Mouse (Mus musculus): Measurements from ENCODE around the gene Cckbr. TPM values are rescaled to one million over a fixed set of nuclear protein-coding genes. Genes with fewer than 3 reads are reported as not detected.

Gene Cckbr
- total RNA-seq (2023) = not detected

GRCm38 (mm10) chr7:105425424-105426043 is at the start of gene Cckbr:
TSS of gene Cckbr (plus strand) at chr7:105425731.

DNA sequence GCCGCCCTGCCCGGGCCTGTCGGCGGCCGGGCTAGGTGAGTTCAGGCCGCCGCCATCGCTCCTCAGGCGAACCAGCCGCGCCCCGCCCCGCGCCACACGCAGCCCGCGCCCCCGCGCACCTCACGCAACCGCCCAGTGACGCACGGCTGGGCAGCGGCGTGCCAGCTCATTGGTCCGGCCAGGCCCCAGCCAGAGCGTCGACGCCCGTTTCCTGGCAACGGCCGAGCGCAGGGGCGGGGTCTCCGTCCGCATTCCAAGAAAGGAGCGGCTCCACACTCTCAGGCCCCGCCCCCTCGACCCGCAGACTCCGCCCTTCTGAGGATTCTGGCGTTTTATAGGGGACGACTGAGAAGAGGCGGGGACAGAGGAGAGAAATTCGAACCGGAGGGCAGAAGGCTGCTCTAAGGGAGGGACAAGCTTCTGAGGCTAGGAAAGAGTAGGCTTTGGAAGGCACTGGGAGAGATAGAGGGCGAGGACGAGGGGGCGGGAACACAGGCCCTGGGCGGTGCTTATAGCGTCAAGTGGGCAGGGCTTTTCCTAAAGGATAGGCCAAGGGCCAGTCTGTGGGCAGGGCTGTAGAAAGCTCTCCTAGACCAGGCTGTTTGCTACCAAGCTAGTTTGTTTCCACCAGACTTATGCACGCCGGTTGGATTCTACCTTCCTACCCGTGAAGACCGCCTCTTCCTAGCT is 25.5 kb upstream of the Cckbr start, which contains the start of gene Fam160a2:
Gene Fam160a2 (minus strand): TSS at position 120 of the 690 bp plus-strand sequence.

DNA sequence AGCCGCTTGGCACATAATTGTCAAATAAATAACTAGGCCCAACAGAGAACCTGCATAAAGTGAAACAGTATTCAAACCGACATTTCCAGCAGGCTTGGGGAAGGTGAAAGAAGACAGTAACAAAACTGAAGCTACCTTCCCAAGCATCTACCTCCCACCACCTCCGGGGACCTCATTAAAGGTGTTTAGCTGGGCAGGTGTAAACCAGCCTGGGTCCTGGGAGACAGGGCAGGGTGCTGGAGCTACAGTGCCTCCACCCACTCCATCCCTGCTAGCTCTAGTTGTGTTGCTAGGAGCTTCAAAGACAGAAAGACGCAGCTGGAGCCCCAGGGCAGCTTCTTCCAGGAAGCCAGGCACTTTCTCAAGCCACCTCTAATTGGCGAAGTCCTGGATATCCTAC is 21.3 kb upstream of the Cckbr start, which contains the start of gene Cnga4:
Gene Cnga4 (plus strand): TSS at position 301 of the 400 bp plus-strand sequence.

DNA sequence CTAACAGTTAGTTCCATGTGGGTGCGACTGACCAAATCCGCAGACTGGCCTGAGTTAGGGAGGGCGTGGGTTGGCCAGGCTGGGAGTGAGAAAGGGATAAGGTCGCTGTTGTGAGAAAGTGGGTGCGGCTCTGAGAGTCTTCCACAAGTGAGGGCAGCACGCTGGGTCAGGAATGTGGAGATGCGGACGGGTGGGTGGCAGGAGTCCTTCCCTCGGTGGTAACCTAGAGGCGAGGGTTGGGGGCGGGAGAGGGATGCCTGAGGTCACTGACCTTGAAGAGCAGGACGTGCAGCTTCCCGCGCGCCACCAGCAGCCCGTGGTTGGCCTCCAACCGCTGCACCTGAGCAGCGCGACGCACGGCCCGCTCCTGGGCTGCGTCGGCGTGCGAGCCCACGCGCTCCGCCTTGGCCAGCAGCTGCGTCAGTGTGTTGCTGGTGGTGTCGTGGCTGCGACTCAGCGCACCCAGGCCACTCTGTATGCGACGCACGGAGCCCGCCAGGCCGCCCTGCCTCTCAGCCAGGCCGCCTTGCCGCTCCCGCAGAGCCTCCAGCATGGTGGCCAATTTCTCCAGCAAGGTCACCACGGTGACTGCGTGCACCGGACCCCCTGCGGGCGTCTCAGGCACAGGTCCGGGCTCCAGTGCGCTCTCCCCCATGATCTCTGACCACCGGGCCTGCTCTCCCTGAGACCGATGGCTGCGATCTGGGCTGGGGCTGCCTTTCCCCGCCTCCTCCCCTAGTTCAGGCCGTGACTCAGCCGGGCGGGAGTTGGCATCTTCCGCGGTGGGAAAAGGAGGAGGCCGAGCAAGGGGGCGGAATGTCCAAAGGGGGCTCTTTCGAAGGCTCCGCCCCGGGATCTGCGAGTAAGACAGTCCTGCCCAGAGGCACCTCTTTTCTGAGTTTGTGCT is 56.2 kb downstream of the Cckbr start, which contains the start of gene Cavin3:
Gene Cavin3 (minus strand): TSS at position 796 of the 907 bp plus-strand sequence.

Other genes with a start within 250 kb of the Cckbr start
- not detected for gene Olfr685, start 239.7 kb upstream of the Cckbr start, total RNA-seq (2023)
- gene Olfr686, start 218.2 kb upstream of the Cckbr start, total RNA-seq (2023) = not detected
- not detected for gene Olfr688, start 137.6 kb upstream of the Cckbr start, total RNA-seq (2023)
- gene Olfr689, start 114.6 kb upstream of the Cckbr start, total RNA-seq (2023) = not detected
- gene Olfr690, start 91.6 kb upstream of the Cckbr start, total RNA-seq (2023) = not detected
- gene Olfr691, start 83.5 kb upstream of the Cckbr start, total RNA-seq (2023) = not detected
- gene Olfr692, start 57.5 kb upstream of the Cckbr start, total RNA-seq (2023) = not detected
- gene Gm5901, start 50.7 kb upstream of the Cckbr start, total RNA-seq (2023) = not detected
- 10 to 100 TPM; 56.3 to 63.1 TPM for gene Fam160a2, start 25.7 kb upstream of the Cckbr start, total RNA-seq (2023)
- gene Cnga4, start 21.2 kb upstream of the Cckbr start, total RNA-seq (2023) = not detected
- gene Cavin3, start 56.6 kb downstream of the Cckbr start, total RNA-seq (2023) = under 1 TPM in 1 of 2 experiments, not detected in 1; 0.30 TPM
- gene Smpd1, start 128.6 kb downstream of the Cckbr start, total RNA-seq (2023) = 10 to 100 TPM; 16.4 to 19.5 TPM
- gene Apbb1, start 155.9 kb downstream of the Cckbr start, total RNA-seq (2023) = 1 to 10 TPM; 3.2 to 3.6 TPM
- gene Hpx, start 174.4 kb downstream of the Cckbr start, total RNA-seq (2023) = not detected
- 10 to 100 TPM; 62.3 to 68.9 TPM for gene Trim3, start 207.8 kb downstream of the Cckbr start, total RNA-seq (2023)
- 100 to 1,000 TPM; 102 to 110 TPM for gene Timm10b, start 214.3 kb downstream of the Cckbr start, total RNA-seq (2023)
- gene Arfip2, start 214.7 kb downstream of the Cckbr start, total RNA-seq (2023) = 10 to 100 TPM; 26.1 to 31.4 TPM
- gene Gm45799, start 214.8 kb downstream of the Cckbr start, total RNA-seq (2023) = 10 to 100 TPM; 17.0 to 21.6 TPM
- 1 to 10 TPM; 3.1 to 9.1 TPM for gene Dnhd1, start 225.1 kb downstream of the Cckbr start, total RNA-seq (2023)

Data from monocyte, adult 59 days (primary cell).